Mouse (Mus musculus) cerebellum, adult 2 months (tissue): ENCODE measurements around the gene Zfp62.

Experiments used
- CTCF ChIP-seq: fragments of 200-500 bp; IDR thresholded peaks from 2 replicates; pipeline ENCODE4 v1.5.1; 2011; ENCODE audit warnings: low read depth, mild to moderate bottlenecking, control low read depth, low read length, moderate library complexity, borderline replicate concordance; ENCODE audit not compliant: insufficient read depth
- POLR2A ChIP-seq: fragments of 200-500 bp; IDR thresholded peaks from 2 replicates; pipeline ENCODE4 v1.6.1; 2011; ENCODE audit warnings: low read length, control low read depth, borderline replicate concordance; ENCODE audit not compliant: insufficient read depth

- TF ChIP-seq POLR2A (no peak), CTCF (no peak)
These were observed 41.5 kb downstream of the Zfp62 start for GRCm38 (mm10) chr11:49244595-49244930.
